Mouse (Mus musculus) hindbrain, embryonic 12.5 days (tissue): ENCODE measurements at regions not wholly inside any gene's neighbourhood (a gene's known extent, or its start where the extent isn't known, plus 50 kb on each side); places are given as distances from the start of the nearest gene placed in this dataset.
"Not testable (repeated sequence)": the region's sequence is repeated elsewhere in the genome, so short reads cannot be mapped to it uniquely, and the experiment has no call there.

Experiments used
- ATAC-seq: fragments of 200-750 bp; cut with Nextera tagmentation; 2 replicates; pipeline ENCODE4 v1.8.0; 2017; ENCODE audit warnings: moderate TSS enrichment; ENCODE audit not compliant: low FRiP score
- H3K27ac ChIP-seq: fragments of 300-500 bp; sonication (generic); 2 replicates; pipeline ENCODE4 v1.5.1; 2016; ENCODE audit warnings: mild to moderate bottlenecking
- H3K27me3 ChIP-seq: fragments of 300-500 bp; sonication (generic); 2 replicates; pipeline ENCODE4 v1.6.1; 2016; ENCODE audit warnings: mild to moderate bottlenecking
- H3K36me3 ChIP-seq: fragments of 300-500 bp; sonication (generic); 2 replicates; pipeline ENCODE4 v1.6.1; 2016; ENCODE audit warnings: mild to moderate bottlenecking
- H3K4me1 ChIP-seq: fragments of 300-500 bp; sonication (generic); 2 replicates; pipeline ENCODE4 v1.6.1; 2016
- H3K4me2 ChIP-seq: fragments of 300-500 bp; sonication (generic); replicated peaks from 2 replicates; pipeline ENCODE4 v1.6.1; 2016; ENCODE audit warnings: mild to moderate bottlenecking
- H3K4me3 ChIP-seq: fragments of 300-500 bp; sonication (generic); 2 replicates; pipeline ENCODE4 v1.5.1; 2016; ENCODE audit warnings: mild to moderate bottlenecking
- H3K9ac ChIP-seq: fragments of 300-500 bp; sonication (generic); 2 replicates; pipeline ENCODE4 v1.6.1; 2016; ENCODE audit warnings: mild to moderate bottlenecking, moderate library complexity
- H3K9me3 ChIP-seq: fragments of 300-500 bp; sonication (generic); replicated peaks from 2 replicates; pipeline ENCODE4 v1.6.1; 2016; ENCODE audit warnings: mild to moderate bottlenecking
- WGBS: fragments of 180-500 bp; shearing (Covaris S2); methylation state at CpG from one replicate; pipeline ENCODE4 v1.1.7; 2016; 5-methylcytosine and 5-hydroxymethylcytosine counted together

DNA sequence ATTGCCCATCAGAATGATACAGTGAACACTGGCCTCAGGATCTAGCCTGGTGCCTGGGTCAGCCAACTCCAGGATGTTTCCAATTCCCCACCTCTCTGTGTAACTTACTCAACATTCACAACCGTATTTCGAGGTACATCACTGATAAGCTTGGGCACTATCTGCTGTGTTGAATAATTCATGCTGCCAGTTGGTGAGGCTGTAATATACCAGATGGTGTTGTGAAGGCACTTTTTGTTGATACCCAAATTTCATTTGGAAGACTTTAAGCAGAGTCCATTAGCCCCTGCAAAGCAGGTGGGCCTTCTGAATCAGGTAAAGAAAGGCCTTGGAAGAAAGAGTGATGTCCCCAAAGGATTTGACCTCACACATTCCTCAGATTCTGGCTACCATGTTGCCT is 122.7 kb upstream of the Zfp746 start:
- WGBS: 84% methylated on average over 2 of the region's 2 CpGs
- no peaks in the 10 kb centered on the region for H3K27me3 ChIP-seq
- H3K9me3 ChIP-seq: no peaks in the 10 kb centered on the region
- ATAC-seq: no peak
- H3K36me3 ChIP-seq: no peaks in the 10 kb centered on the region
- no peak overlapping the region for H3K9ac ChIP-seq
- H3K4me3 ChIP-seq: no peak overlapping the region
- H3K27ac ChIP-seq: no peak overlapping the region
- no peak overlapping the region for H3K4me2 ChIP-seq
- H3K4me1 ChIP-seq: no peaks in the 10 kb centered on the region

GRCm38 (mm10) chr6:48205722-48206121 is 119.3 kb upstream of the Zfp746 start:
- no peaks in the 10 kb centered on the region for H3K27me3 ChIP-seq
- H3K9ac ChIP-seq: no peak overlapping the region
- H3K9me3 ChIP-seq: no peaks in the 10 kb centered on the region
- no peaks in the 10 kb centered on the region for H3K4me1 ChIP-seq
- no peak overlapping the region for H3K27ac ChIP-seq
- H3K4me3 ChIP-seq: no peak overlapping the region
- H3K36me3 ChIP-seq: no peaks in the 10 kb centered on the region
- ATAC-seq: no peak
- WGBS: 96% methylated on average over 5 of the region's 5 CpGs
- H3K4me2 ChIP-seq: no peak overlapping the region

DNA sequence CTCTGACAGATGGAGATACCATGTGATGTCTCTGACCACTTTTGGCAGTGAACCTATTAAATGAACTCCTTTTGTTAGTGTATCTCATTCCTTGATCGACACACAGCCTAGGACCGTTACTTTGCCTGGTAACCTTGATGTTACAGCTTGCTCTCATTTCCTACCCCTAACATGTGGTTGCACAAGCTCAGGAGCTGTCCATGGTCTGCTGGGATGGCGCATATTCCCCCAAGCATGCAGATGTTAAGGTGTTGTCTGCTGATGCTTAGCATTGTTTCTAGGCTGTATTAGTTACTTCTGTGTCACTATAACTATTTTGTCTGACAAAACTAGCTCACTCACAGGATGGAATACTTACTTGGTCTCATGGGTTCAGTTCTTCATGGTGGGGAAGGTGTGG is 113.6 kb upstream of the Zfp746 start:
- Histone ChIP-seq H3K4me3 (no peak overlapping the region), H3K36me3 (no peaks in the 10 kb centered on the region), H3K9ac (no peak overlapping the region), H3K27me3 (no peaks in the 10 kb centered on the region), H3K27ac (no peak overlapping the region), H3K4me1 (peaks cover 7% of the 10 kb centered on the region), H3K4me2 (no peak overlapping the region), H3K9me3 (no peaks in the 10 kb centered on the region)
- no peak for ATAC-seq
- WGBS: 57% methylated on average over 3 of the region's 3 CpGs

DNA sequence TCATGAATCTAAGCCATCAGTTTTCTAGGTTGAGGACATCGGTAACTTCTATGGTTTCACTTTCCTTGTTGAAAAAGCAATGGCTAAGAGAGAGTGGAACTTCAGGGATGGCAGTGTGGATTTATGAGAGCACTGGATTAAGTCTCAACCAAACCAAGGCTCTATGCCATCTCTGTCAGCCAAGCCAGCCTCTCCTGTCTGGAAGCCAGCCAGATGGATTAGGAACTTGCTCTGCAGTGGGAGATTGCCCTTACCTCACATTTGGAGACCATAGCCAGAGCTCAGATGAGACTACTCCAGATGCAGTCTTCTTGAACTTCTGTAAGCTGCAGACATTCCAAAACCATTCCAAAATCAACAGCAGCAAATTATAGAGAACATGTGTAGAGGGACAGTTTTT is 112.4 kb upstream of the Zfp746 start:
- Histone ChIP-seq H3K27ac (no peak overlapping the region), H3K4me2 (no peak overlapping the region), H3K9me3 (no peaks in the 10 kb centered on the region), H3K27me3 (no peaks in the 10 kb centered on the region), H3K4me1 (peaks cover 7% of the 10 kb centered on the region), H3K9ac (no peak overlapping the region), H3K4me3 (no peak overlapping the region), H3K36me3 (no peaks in the 10 kb centered on the region)
- WGBS: 80% methylated on average over 1 of the region's 1 CpGs
- ATAC-seq: no peak

GRCm38 (mm10) chr6:48197696-48198378 is 111.4 kb upstream of the Zfp746 start:
- H3K27me3 ChIP-seq: no peaks in the 10 kb centered on the region
- H3K27ac ChIP-seq: no peak overlapping the region
- no peak overlapping the region for H3K4me3 ChIP-seq
- no peak overlapping the region for H3K9ac ChIP-seq
- 56% methylated on average over 4 of the region's 4 CpGs for WGBS
- peak; percentile 78 for ATAC-seq
- no peak overlapping the region for H3K4me2 ChIP-seq
- H3K36me3 ChIP-seq: no peaks in the 10 kb centered on the region
- no peaks in the 10 kb centered on the region for H3K9me3 ChIP-seq
- H3K4me1 ChIP-seq: peaks cover 7% of the 10 kb centered on the region

- 76% methylated on average over 2 of the region's 2 CpGs for WGBS
- not testable (repeated sequence) for H3K27ac ChIP-seq, H3K36me3 ChIP-seq, H3K4me1 ChIP-seq, H3K9ac ChIP-seq, H3K27me3 ChIP-seq, H3K4me2 ChIP-seq, H3K9me3 ChIP-seq, ATAC-seq, H3K4me3 ChIP-seq
These were observed 102.0 kb upstream of the Zfp746 start for GRCm38 (mm10) chr6:48188363-48188762.

DNA sequence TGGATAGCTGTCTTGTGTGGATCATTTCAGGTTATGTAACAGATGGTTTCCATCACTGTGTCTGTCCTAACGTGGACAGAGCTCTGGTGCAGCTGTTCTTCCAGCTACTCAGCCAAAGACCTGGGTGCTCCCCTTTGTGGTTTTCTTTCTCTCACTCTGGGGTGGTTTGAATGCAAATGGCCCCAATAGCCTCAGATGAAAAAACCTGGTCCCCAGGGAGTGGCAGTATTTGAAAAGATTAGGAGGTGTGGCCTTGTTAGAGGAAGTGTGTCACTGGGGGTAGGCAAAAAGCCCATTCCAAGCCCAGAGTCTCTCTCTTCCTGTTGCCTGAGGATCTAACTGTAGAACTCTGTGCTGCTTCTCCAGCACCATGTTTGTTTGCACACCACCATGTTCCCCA is 98.9 kb upstream of the Zfp746 start:
- no peaks in the 10 kb centered on the region for H3K4me1 ChIP-seq
- WGBS: 42% methylated on average over 1 of the region's 1 CpGs
- no peak overlapping the region for H3K4me3 ChIP-seq
- no peak overlapping the region for H3K27ac ChIP-seq
- H3K4me2 ChIP-seq: no peak overlapping the region
- no peak overlapping the region for H3K9ac ChIP-seq
- H3K36me3 ChIP-seq: no peaks in the 10 kb centered on the region
- H3K9me3 ChIP-seq: no peaks in the 10 kb centered on the region
- ATAC-seq: no peak
- no peaks in the 10 kb centered on the region for H3K27me3 ChIP-seq

GRCm38 (mm10) chr6:48178360-48179120 is 92.1 kb upstream of the Zfp746 start:
- H3K27me3 ChIP-seq: no peaks in the 10 kb centered on the region
- ATAC-seq: peak; percentile 69
- H3K4me2 ChIP-seq: no peak overlapping the region
- H3K27ac ChIP-seq: no peak overlapping the region
- H3K9me3 ChIP-seq: no peaks in the 10 kb centered on the region
- H3K4me1 ChIP-seq: no peaks in the 10 kb centered on the region; the same call in 1 of the 2 replicates
- H3K4me3 ChIP-seq: no peak overlapping the region
- H3K36me3 ChIP-seq: no peaks in the 10 kb centered on the region
- peak overlapping the region; percentile 20; the same call in 1 of the 2 replicates for H3K9ac ChIP-seq
- 61% methylated on average over 3 of the region's 3 CpGs for WGBS

- 8% methylated on average over 2 of the region's 2 CpGs for WGBS
- Histone ChIP-seq H3K36me3 (no peaks in the 10 kb centered on the region), H3K4me2 (no peak overlapping the region), H3K27ac (no peak overlapping the region), H3K4me3 (no peak overlapping the region), H3K9ac (no peak overlapping the region; the same call in 1 of the 2 replicates), H3K27me3 (no peaks in the 10 kb centered on the region), H3K9me3 (no peaks in the 10 kb centered on the region), H3K4me1 (no peaks in the 10 kb centered on the region; the same call in 1 of the 2 replicates)
- ATAC-seq: no peak
These were observed 91.5 kb upstream of the Zfp746 start for GRCm38 (mm10) chr6:48177936-48178335.

GRCm38 (mm10) chr6:48175234-48175633 is 88.8 kb upstream of the Zfp746 start:
- no peak for ATAC-seq
- H3K36me3 ChIP-seq: no peaks in the 10 kb centered on the region
- no peak overlapping the region for H3K4me2 ChIP-seq
- WGBS: 85% methylated on average over 2 of the region's 2 CpGs
- no peak overlapping the region for H3K27ac ChIP-seq
- no peak overlapping the region for H3K9ac ChIP-seq
- no peak overlapping the region for H3K4me3 ChIP-seq
- no peaks in the 10 kb centered on the region; the same call in 1 of the 2 replicates for H3K4me1 ChIP-seq
- no peaks in the 10 kb centered on the region for H3K27me3 ChIP-seq
- no peaks in the 10 kb centered on the region for H3K9me3 ChIP-seq

DNA sequence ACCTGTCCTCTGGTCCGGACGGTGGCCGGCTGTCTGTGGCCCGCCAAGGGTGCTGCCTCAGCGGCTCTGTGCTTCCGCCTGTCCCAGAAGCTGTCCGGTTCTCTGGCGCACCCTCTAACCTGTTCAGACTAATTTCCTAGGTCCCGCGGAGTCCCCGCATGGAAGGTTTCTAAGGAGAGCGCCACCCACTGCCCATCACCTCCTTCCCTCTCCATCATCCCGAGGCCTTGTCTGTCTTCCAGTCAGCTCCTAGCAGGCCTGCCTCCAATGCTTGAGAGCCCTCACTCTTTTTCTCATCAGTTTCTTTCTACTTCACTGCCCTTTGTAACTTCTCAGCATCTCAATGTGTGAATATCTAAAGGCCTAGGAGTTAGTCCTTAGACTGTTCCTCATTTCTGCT is 86.4 kb upstream of the Zfp746 start:
- not testable (repeated sequence) for H3K4me2 ChIP-seq, H3K9me3 ChIP-seq, H3K27ac ChIP-seq, H3K9ac ChIP-seq, H3K4me3 ChIP-seq, ATAC-seq, H3K4me1 ChIP-seq, H3K36me3 ChIP-seq, H3K27me3 ChIP-seq
- 92% methylated on average over 13 of the region's 13 CpGs for WGBS

GRCm38 (mm10) chr6:48136851-48137250 is 50.5 kb upstream of the Zfp746 start:
- WGBS: 66% methylated on average over 2 of the region's 2 CpGs
- no peaks in the 10 kb centered on the region for H3K27me3 ChIP-seq
- ATAC-seq: no peak
- H3K4me1 ChIP-seq: no peaks in the 10 kb centered on the region
- H3K4me2 ChIP-seq: no peak overlapping the region
- no peaks in the 10 kb centered on the region for H3K36me3 ChIP-seq
- H3K9me3 ChIP-seq: no peaks in the 10 kb centered on the region
- H3K27ac ChIP-seq: no peak overlapping the region
- no peak overlapping the region for H3K4me3 ChIP-seq
- H3K9ac ChIP-seq: no peak overlapping the region
